Mouse (Mus musculus): Measurements from ENCODE around the gene Rdm1. TPM values are rescaled to one million over a fixed set of nuclear protein-coding genes. Genes with fewer than 3 reads are reported as not detected.
"Not testable (repeated sequence)": the region's sequence is repeated elsewhere in the genome, so short reads cannot be mapped to it uniquely, and the experiment has no call there.

The Rdm1 gene
- polyA plus RNA-seq, 1 experiment from 2014 or later, result 55.5 TPM

GRCm38 (mm10) chr11:101599156-101599555, 27.8 kb upstream of the Rdm1 start, which contains the start of gene Gm11634:
Gene Gm11634, minus strand, starts transcription at chr11:101599256.
- H3K4me3 ChIP-seq, result no peak within 1 kb of the TSS
- no peak within 1 kb of the TSS for H3K4me2 ChIP-seq
- no peaks in the 10 kb centered on the region for H3K4me1 ChIP-seq
- no peaks in the 10 kb centered on the region for H3K36me3 ChIP-seq
- H3K9me3 ChIP-seq, result no peaks in the 10 kb centered on the region
- 76% methylated on average over 6 of the region's 6 CpGs for WGBS
- H3K27ac ChIP-seq, result no peak within 1 kb of the TSS
- no peaks in the 10 kb centered on the region for H3K27me3 ChIP-seq
- no peak for ATAC-seq (ENCODE audit: insufficient number of reproducible peaks, insufficient read depth, low FRiP score, low TSS enrichment, low read depth)
- H3K9ac ChIP-seq, result no peak within 1 kb of the TSS

- Histone ChIP-seq H3K4me2 (no peak overlapping the region), H3K36me3 (no peaks in the 10 kb centered on the region), H3K27ac (no peak overlapping the region), H3K27me3 (no peaks in the 10 kb centered on the region), H3K9ac (no peak overlapping the region), H3K4me1 (0 out of 2 replicates have a peak, but pooled peaks cover 3% of the 10 kb centered on the region), H3K4me3 (no peak overlapping the region), H3K9me3 (no peaks in the 10 kb centered on the region)
- 11% methylated on average over 3 of the region's 3 CpGs for WGBS
- ATAC-seq (ENCODE audit: insufficient number of reproducible peaks, insufficient read depth, low FRiP score, low TSS enrichment, low read depth), result no peak
These were observed 24.5 kb upstream of the Rdm1 start for GRCm38 (mm10) chr11:101602491-101602890.

- 0 out of 2 replicates have a peak, but pooled peaks cover 3% of the 10 kb centered on the region for H3K4me1 ChIP-seq
- peak overlapping the region; percentile 30 for H3K4me3 ChIP-seq
- H3K9me3 ChIP-seq, result no peaks in the 10 kb centered on the region
- 2% methylated on average over 3 of the region's 3 CpGs for WGBS
- 0 out of 2 replicates have a peak overlapping the region, but pooled peaks have one; percentile 27 for H3K9ac ChIP-seq
- no peaks in the 10 kb centered on the region for H3K27me3 ChIP-seq
- ATAC-seq (ENCODE audit: insufficient number of reproducible peaks, insufficient read depth, low FRiP score, low TSS enrichment, low read depth), result no peak
- no peaks in the 10 kb centered on the region for H3K36me3 ChIP-seq
- no peak overlapping the region for H3K27ac ChIP-seq
- H3K4me2 ChIP-seq, result peak overlapping the region; percentile 57
These were observed 22.9 kb upstream of the Rdm1 start for GRCm38 (mm10) chr11:101604116-101604515.

GRCm38 (mm10) chr11:101604531-101605453, 22.2 kb upstream of the Rdm1 start:
- peak overlapping the region; percentile 30 for H3K4me3 ChIP-seq
- peak overlapping the region; percentile 57 for H3K4me2 ChIP-seq
- under 1% methylated on average over 30 of the region's 30 CpGs for WGBS
- H3K9ac ChIP-seq, result 0 out of 2 replicates have a peak overlapping the region, but pooled peaks have one; percentile 27
- H3K27ac ChIP-seq; H3K36me3 ChIP-seq; H3K9me3 ChIP-seq; H3K27me3 ChIP-seq; H3K4me1 ChIP-seq; ATAC-seq (ENCODE audit: insufficient number of reproducible peaks, insufficient read depth, low FRiP score, low TSS enrichment, low read depth): not testable (repeated sequence)

GRCm38 (mm10) chr11:101607134-101607533, 19.9 kb upstream of the Rdm1 start:
- not testable (repeated sequence) for H3K9me3 ChIP-seq; H3K36me3 ChIP-seq; ATAC-seq (ENCODE audit: insufficient number of reproducible peaks, insufficient read depth, low FRiP score, low TSS enrichment, low read depth); H3K4me2 ChIP-seq; H3K4me1 ChIP-seq; H3K4me3 ChIP-seq; H3K27me3 ChIP-seq; H3K27ac ChIP-seq; H3K9ac ChIP-seq
- WGBS, result 78% methylated on average over 4 of the region's 4 CpGs

GRCm38 (mm10) chr11:101610445-101610844, 16.6 kb upstream of the Rdm1 start:
- no peak for ATAC-seq (ENCODE audit: insufficient number of reproducible peaks, insufficient read depth, low FRiP score, low TSS enrichment, low read depth)
- Histone ChIP-seq H3K9me3 (no peaks in the 10 kb centered on the region), H3K9ac (no peak overlapping the region), H3K27ac (no peak overlapping the region), H3K4me3 (no peak overlapping the region), H3K27me3 (no peaks in the 10 kb centered on the region), H3K4me1 (0 out of 2 replicates have a peak, but pooled peaks cover 3% of the 10 kb centered on the region), H3K36me3 (no peaks in the 10 kb centered on the region), H3K4me2 (no peak overlapping the region)
- WGBS, result 36% methylated on average over 11 of the region's 11 CpGs

GRCm38 (mm10) chr11:101613596-101613995, 13.4 kb upstream of the Rdm1 start:
- 80% methylated on average over 6 of the region's 6 CpGs for WGBS
- Histone ChIP-seq H3K9me3 (no peaks in the 10 kb centered on the region), H3K36me3 (no peaks in the 10 kb centered on the region), H3K4me2 (no peak overlapping the region), H3K4me1 (peaks cover 20% of the 10 kb centered on the region), H3K27ac (no peak overlapping the region), H3K4me3 (no peak overlapping the region), H3K27me3 (no peaks in the 10 kb centered on the region), H3K9ac (no peak overlapping the region)
- ATAC-seq (ENCODE audit: insufficient number of reproducible peaks, insufficient read depth, low FRiP score, low TSS enrichment, low read depth), result no peak

- no peaks in the 10 kb centered on the region for H3K9me3 ChIP-seq
- no peak for ATAC-seq (ENCODE audit: insufficient number of reproducible peaks, insufficient read depth, low FRiP score, low TSS enrichment, low read depth)
- no peak overlapping the region for H3K9ac ChIP-seq
- peaks cover 20% of the 10 kb centered on the region for H3K4me1 ChIP-seq
- H3K4me3 ChIP-seq, result no peak overlapping the region
- H3K36me3 ChIP-seq, result no peaks in the 10 kb centered on the region
- no peak overlapping the region for H3K27ac ChIP-seq
- H3K4me2 ChIP-seq, result no peak overlapping the region
- H3K27me3 ChIP-seq, result no peaks in the 10 kb centered on the region
- 67% methylated on average over 4 of the region's 4 CpGs for WGBS
These were observed 12.9 kb upstream of the Rdm1 start for GRCm38 (mm10) chr11:101614116-101614515.

GRCm38 (mm10) chr11:101615380-101615779, 11.6 kb upstream of the Rdm1 start:
- ATAC-seq (ENCODE audit: insufficient number of reproducible peaks, insufficient read depth, low FRiP score, low TSS enrichment, low read depth), result no peak
- Histone ChIP-seq H3K36me3 (no peaks in the 10 kb centered on the region), H3K4me1 (peaks cover 20% of the 10 kb centered on the region), H3K27ac (no peak overlapping the region), H3K4me3 (no peak overlapping the region), H3K4me2 (no peak overlapping the region), H3K27me3 (no peaks in the 10 kb centered on the region), H3K9ac (no peak overlapping the region), H3K9me3 (no peaks in the 10 kb centered on the region)
- 77% methylated on average over 6 of the region's 6 CpGs for WGBS

- H3K4me1 ChIP-seq, result peaks cover 17% of the 10 kb centered on the region
- H3K27me3 ChIP-seq, result no peaks in the 10 kb centered on the region
- WGBS, result 88% methylated on average over 8 of the region's 8 CpGs
- H3K4me3 ChIP-seq, result no peak overlapping the region
- H3K27ac ChIP-seq, result no peak overlapping the region
- no peak overlapping the region for H3K4me2 ChIP-seq
- no peaks in the 10 kb centered on the region for H3K36me3 ChIP-seq
- ATAC-seq (ENCODE audit: insufficient number of reproducible peaks, insufficient read depth, low FRiP score, low TSS enrichment, low read depth), result no peak
- no peak overlapping the region for H3K9ac ChIP-seq
- H3K9me3 ChIP-seq, result no peaks in the 10 kb centered on the region
These were observed 10.9 kb upstream of the Rdm1 start for GRCm38 (mm10) chr11:101616104-101616503.

- ATAC-seq (ENCODE audit: insufficient number of reproducible peaks, insufficient read depth, low FRiP score, low TSS enrichment, low read depth), result no peak
- H3K9me3 ChIP-seq, result no peaks in the 10 kb centered on the region
- no peak overlapping the region for H3K4me3 ChIP-seq
- H3K9ac ChIP-seq, result no peak overlapping the region
- no peaks in the 10 kb centered on the region for H3K27me3 ChIP-seq
- no peak overlapping the region for H3K27ac ChIP-seq
- H3K4me1 ChIP-seq, result peaks cover 17% of the 10 kb centered on the region
- WGBS, result 18% methylated on average over 18 of the region's 18 CpGs
- H3K36me3 ChIP-seq, result no peaks in the 10 kb centered on the region
- H3K4me2 ChIP-seq, result peak overlapping the region; percentile 44
These were observed 9.8 kb upstream of the Rdm1 start for GRCm38 (mm10) chr11:101616948-101617767.
